Mouse (Mus musculus): ENCODE results near the gene Hivep3.

Hivep3 gene

GRCm38 (mm10) chr4:119733184-119733880, at the start of gene Hivep3:
TSS of gene Hivep3 (plus strand) at chr4:119733784.
- DNase-seq (ENCODE audit: low spot score in 2 of 2): peak; percentile 100

GRCm38 (mm10) chr4:119685746-119686145, 47.8 kb upstream of the Hivep3 start:
- no peak for DNase-seq (ENCODE audit: low spot score in 2 of 2)

- DNase-seq (ENCODE audit: low spot score in 2 of 2): no peak
These were observed 35.2 kb upstream of the Hivep3 start for GRCm38 (mm10) chr4:119698339-119698738.

- DNase-seq (ENCODE audit: low spot score in 2 of 2): no peak
These were observed 32.2 kb upstream of the Hivep3 start for GRCm38 (mm10) chr4:119701269-119701954.

- no peak for DNase-seq (ENCODE audit: low spot score in 2 of 2)
These were observed 29.6 kb upstream of the Hivep3 start for GRCm38 (mm10) chr4:119703965-119704364.

GRCm38 (mm10) chr4:119707326-119707725, 26.3 kb upstream of the Hivep3 start:
- no peak for DNase-seq (ENCODE audit: low spot score in 2 of 2)

- DNase-seq (ENCODE audit: low spot score in 2 of 2): no peak
These were observed 25.8 kb upstream of the Hivep3 start for GRCm38 (mm10) chr4:119707751-119708150.

- no peak for DNase-seq (ENCODE audit: low spot score in 2 of 2)
These were observed 23.4 kb upstream of the Hivep3 start for GRCm38 (mm10) chr4:119710208-119710607.

GRCm38 (mm10) chr4:119717443-119717842, 16.1 kb upstream of the Hivep3 start:
- DNase-seq (ENCODE audit: low spot score in 2 of 2): no peak

GRCm38 (mm10) chr4:119721531-119721930, 12.1 kb upstream of the Hivep3 start:
- DNase-seq (ENCODE audit: low spot score in 2 of 2): no peak

- no peak for DNase-seq (ENCODE audit: low spot score in 2 of 2)
These were observed 7.5 kb upstream of the Hivep3 start for GRCm38 (mm10) chr4:119726074-119726473.

GRCm38 (mm10) chr4:119727871-119728270, 5.7 kb upstream of the Hivep3 start:
- no peak for DNase-seq (ENCODE audit: low spot score in 2 of 2)

GRCm38 (mm10) chr4:119733942-119734341, 358 bp downstream of the Hivep3 start:
- peak in 1 of 2 experiments; percentile 63 for DNase-seq (ENCODE audit: low spot score in 2 of 2)

- no peak for DNase-seq (ENCODE audit: low spot score in 2 of 2)
These were observed 768 bp downstream of the Hivep3 start for GRCm38 (mm10) chr4:119734352-119734751.

GRCm38 (mm10) chr4:119738641-119739040, 5.1 kb downstream of the Hivep3 start:
- no peak for DNase-seq (ENCODE audit: low spot score in 2 of 2)

- DNase-seq (ENCODE audit: low spot score in 2 of 2): no peak
These were observed 5.9 kb downstream of the Hivep3 start for GRCm38 (mm10) chr4:119739301-119740062.

- no peak for DNase-seq (ENCODE audit: low spot score in 2 of 2)
These were observed 14.8 kb downstream of the Hivep3 start for GRCm38 (mm10) chr4:119748341-119748740.

- DNase-seq (ENCODE audit: low spot score in 2 of 2): no peak
These were observed 16.6 kb downstream of the Hivep3 start for GRCm38 (mm10) chr4:119750157-119750556.

GRCm38 (mm10) chr4:119750681-119751211, 17.2 kb downstream of the Hivep3 start:
- no peak for DNase-seq (ENCODE audit: low spot score in 2 of 2)

- DNase-seq (ENCODE audit: low spot score in 2 of 2): no peak
These were observed 17.9 kb downstream of the Hivep3 start for GRCm38 (mm10) chr4:119751408-119752006.

GRCm38 (mm10) chr4:119759574-119760233, 26.1 kb downstream of the Hivep3 start:
- DNase-seq (ENCODE audit: low spot score in 2 of 2): no peak

Measured in urinary bladder, postnatal 4 days (tissue).